Mouse (Mus musculus) T-helper 2 cell (primary cell): ENCODE data around the gene Carmil1.

Experiments used
- in situ Hi-C: fragments of 300-600 bp; cut with MboI, MseI; formaldehyde crosslinking; loops from one replicate; pipeline ENCODE4 v1.15.1; 2025; ENCODE audit warnings: high pct_unique_total_duplicates

Gene Carmil1

GRCm38 (mm10) chr13:24280439-24281431 is at the start of gene Carmil1:
Gene Carmil1, minus strand, starts transcription at chr13:24280795.
- in situ Hi-C loops, result no loop called here

GRCm38 (mm10) chr13:24330128-24330527 is 49.5 kb upstream of the Carmil1 start:
- in situ Hi-C loops, result no loop called here

GRCm38 (mm10) chr13:24328036-24328817 is 47.6 kb upstream of the Carmil1 start:
- in situ Hi-C loops, result no loop called here

GRCm38 (mm10) chr13:24327201-24327600 is 46.6 kb upstream of the Carmil1 start, which contains the start of gene Cmah:
Gene Cmah, plus strand, starts transcription at chr13:24327404.
- in situ Hi-C loops, result no loop called here

GRCm38 (mm10) chr13:24321313-24321712 is 40.7 kb upstream of the Carmil1 start:
- in situ Hi-C loops, result no loop called here

GRCm38 (mm10) chr13:24318618-24319017 is 38.0 kb upstream of the Carmil1 start:
- in situ Hi-C loops, result no loop called here

GRCm38 (mm10) chr13:24316563-24316962 is 36.0 kb upstream of the Carmil1 start:
- in situ Hi-C loops, result no loop called here

- in situ Hi-C loops, result no loop called here
Measured at GRCm38 (mm10) chr13:24311011-24311940, 30.7 kb upstream of the Carmil1 start.

- in situ Hi-C loops, result no loop called here
Measured at GRCm38 (mm10) chr13:24306248-24306647, 25.7 kb upstream of the Carmil1 start.

- in situ Hi-C loops, result no loop called here
Measured at GRCm38 (mm10) chr13:24305486-24305885, 24.9 kb upstream of the Carmil1 start.

- in situ Hi-C loops, result loop anchor here (10.0 kb wide), 1 partner anchor 462 kb away; the partner anchor contains the start of gene Slc17a3
Measured at GRCm38 (mm10) chr13:24297252-24297651, 16.7 kb upstream of the Carmil1 start.

GRCm38 (mm10) chr13:24287381-24287780 is 6.8 kb upstream of the Carmil1 start:
- in situ Hi-C loops, result no loop called here

GRCm38 (mm10) chr13:24279762-24280438 is 695 bp downstream of the Carmil1 start:
- in situ Hi-C loops, result no loop called here

GRCm38 (mm10) chr13:24279407-24279761 is 1.2 kb downstream of the Carmil1 start:
- in situ Hi-C loops, result no loop called here

- in situ Hi-C loops, result no loop called here
Measured at GRCm38 (mm10) chr13:24272740-24273377, 7.7 kb downstream of the Carmil1 start.

GRCm38 (mm10) chr13:24269100-24269465 is 11.5 kb downstream of the Carmil1 start:
- in situ Hi-C loops, result no loop called here

GRCm38 (mm10) chr13:24268355-24269099 is 12.1 kb downstream of the Carmil1 start:
- in situ Hi-C loops, result no loop called here

GRCm38 (mm10) chr13:24264760-24265159 is 15.8 kb downstream of the Carmil1 start:
- in situ Hi-C loops, result no loop called here

GRCm38 (mm10) chr13:24263560-24263959 is 17.0 kb downstream of the Carmil1 start:
- in situ Hi-C loops, result no loop called here
